Mouse (Mus musculus) thymus, adult 18-20 months (tissue): ENCODE results near the gene Bcs1l.

ENCODE experiments used
- DNase-seq, 2 experiments: peaks; one replicate each; pipeline ENCODE4 v3.0.0; 2022; ENCODE audit warnings: mixed read lengths in 2 of 2

Gene Bcs1l

GRCm38 (mm10) chr1:74587773-74588445, at the start of gene Bcs1l, which contains the start of gene Zfp142:
Bcs1l (plus strand) TSS chr1:74588289.
Zfp142 (minus strand) TSS chr1:74588246.
- DNase-seq = peak; percentile 98 to 99

DNA sequence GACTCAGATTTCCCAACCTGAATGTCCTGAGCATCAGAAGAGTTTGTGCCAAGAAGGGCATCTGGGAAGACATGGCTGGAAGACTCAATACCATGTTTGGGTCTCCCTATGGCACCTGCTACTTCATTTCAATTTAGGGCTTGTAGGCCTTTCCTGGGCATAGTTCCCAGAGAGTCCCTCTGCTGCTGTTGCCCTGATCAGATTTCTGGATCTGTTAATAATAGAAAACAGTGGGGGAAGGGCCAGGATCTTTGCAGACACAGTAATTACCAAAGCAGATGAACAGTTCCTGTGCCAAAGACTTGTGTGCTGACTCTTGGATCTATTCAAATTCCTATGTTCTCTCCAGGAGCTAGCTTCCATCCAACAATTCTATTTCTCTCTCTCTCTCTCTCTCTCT, 49.4 kb upstream of the Bcs1l start:
- no peak for DNase-seq

DNA sequence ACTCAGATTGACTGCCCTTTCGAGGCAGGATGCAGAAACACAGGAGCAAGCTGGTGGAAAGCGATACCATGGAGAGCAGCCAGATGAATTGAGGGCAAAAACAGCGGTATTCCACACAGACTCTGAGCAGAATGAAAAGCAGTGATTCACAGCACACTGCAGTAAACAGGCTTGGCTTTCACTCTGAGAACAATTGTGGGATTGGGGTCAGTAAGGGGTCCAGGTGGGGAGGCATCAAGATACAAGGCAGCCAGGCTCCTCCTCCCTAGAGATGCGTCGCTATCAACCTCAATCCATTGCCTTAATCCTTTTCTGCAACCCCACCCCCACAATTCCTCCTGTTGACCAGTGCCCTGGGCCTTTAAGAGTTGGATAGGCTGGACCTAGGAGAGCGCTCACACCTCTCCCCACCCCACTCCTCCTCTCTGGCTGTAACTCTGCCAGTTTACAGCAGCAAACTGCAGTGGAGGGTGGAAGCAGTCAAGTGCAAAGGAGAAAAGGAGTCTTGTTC, 45.6 kb upstream of the Bcs1l start, which contains the start of gene Plcd4:
TSS of gene Plcd4 (plus strand) at position 438 of the 511 bp plus-strand sequence.
- DNase-seq = no peak

DNA sequence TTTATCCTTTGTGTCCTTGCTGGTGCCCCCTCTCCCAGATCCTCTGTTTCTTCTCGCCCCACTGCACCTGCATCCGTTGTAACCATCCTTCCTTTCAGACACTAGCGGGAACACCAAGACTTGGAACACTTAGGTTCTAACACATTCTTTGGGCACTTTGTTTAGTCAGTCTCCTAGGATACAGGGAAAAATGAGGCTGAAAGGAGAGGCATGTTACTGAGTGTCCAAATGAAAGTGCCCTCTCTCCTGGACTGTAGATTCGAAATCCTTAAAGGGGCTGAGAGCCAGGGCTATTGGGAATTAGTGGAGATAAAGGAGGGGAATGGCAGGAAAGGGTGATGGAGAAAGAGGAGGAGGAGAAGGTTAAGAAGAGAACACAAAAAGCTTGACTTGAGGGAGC, 43.9 kb upstream of the Bcs1l start, which contains the start of gene Usp37:
TSS of gene Usp37 (minus strand) at position 101 of the 400 bp plus-strand sequence.
- DNase-seq = no peak

GRCm38 (mm10) chr1:74559061-74559460, 29.0 kb upstream of the Bcs1l start:
- DNase-seq = no peak

DNA sequence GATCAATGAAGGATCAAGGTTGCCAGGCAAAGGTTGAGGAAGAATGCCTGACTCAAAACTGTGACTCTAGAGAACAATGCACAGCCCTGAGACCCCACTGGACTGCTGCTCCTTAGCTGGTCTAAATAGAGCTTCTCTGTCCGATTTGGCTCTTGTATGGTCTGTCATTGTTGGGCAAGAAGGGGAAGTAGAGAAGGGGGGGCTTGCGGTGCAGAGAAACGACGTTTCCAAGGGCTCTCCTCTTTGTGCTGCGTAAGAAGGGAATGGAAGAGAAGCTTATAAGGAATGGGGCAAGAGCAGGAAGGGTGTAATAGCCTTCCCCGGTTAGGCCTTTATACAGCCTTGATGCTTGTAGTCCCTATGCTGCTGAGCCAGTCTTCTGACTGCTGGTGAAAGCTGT, 22.3 kb upstream of the Bcs1l start:
- no peak for DNase-seq

DNA sequence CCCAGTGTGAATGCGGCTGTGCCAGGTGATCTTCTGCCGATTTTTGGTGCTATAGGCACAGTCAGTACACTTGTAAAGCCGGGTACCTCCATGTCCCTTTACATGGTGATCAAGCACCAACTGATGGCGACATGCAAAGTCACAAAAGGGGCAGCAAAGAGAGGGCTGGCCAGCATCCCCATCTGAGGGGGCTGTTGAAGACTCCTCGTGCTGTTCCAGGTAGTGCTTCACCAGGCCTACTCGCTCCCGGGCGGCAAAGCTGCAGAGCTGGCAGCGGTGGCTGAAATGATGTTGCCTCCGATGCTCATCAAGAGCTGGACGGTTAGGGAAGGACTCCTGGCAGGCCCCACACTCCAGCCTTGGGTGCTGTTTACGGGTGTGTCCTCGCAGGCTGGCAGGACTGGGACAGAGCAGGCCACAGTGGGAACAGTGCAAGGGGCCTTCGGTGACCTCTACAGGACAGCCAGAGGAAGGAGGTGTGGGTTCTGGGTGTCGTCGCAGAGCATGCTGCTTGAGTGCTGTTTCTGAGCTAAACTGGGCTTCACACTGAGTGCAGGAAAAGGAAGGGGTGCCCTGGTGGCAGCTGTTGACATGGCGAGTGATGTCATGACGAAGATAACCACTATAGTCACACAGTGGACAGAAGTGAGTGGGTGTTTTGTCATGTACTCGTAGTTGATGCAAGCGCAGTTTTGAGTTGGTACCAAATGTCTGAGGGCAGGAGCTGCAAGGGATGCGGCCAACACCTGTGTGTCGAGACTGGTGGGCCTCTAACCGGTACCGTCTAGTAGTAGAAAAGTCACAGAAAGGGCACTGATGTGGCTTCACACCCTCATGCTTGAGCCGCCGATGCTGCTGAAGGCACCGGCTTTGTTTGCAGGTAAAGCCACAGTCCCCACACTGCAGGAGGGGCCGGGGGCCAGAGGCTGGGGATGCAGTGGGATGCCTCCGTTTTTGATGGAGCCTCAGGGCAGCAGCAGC, 18.1 kb upstream of the Bcs1l start:
- DNase-seq = no peak

DNA sequence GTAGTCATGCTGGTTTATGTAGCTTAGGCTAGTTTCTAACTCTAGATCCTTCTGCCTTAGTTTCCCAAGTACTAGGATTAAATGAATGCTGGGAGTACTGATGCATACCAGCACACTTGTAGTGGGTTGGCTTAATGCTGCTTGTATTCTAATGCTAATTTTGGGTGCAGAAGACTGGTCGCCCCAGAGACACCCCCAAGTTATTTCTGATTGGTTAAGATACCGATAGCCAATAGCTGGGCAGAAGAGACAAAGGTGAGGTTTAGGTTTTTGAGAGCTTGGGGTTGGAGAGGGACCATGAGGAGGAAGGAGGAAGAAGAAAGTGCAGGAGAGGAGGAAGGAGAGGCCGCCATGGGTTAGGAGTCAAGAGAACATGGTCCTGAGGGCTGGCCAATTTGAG, 5.5 kb upstream of the Bcs1l start:
- DNase-seq = no peak

DNA sequence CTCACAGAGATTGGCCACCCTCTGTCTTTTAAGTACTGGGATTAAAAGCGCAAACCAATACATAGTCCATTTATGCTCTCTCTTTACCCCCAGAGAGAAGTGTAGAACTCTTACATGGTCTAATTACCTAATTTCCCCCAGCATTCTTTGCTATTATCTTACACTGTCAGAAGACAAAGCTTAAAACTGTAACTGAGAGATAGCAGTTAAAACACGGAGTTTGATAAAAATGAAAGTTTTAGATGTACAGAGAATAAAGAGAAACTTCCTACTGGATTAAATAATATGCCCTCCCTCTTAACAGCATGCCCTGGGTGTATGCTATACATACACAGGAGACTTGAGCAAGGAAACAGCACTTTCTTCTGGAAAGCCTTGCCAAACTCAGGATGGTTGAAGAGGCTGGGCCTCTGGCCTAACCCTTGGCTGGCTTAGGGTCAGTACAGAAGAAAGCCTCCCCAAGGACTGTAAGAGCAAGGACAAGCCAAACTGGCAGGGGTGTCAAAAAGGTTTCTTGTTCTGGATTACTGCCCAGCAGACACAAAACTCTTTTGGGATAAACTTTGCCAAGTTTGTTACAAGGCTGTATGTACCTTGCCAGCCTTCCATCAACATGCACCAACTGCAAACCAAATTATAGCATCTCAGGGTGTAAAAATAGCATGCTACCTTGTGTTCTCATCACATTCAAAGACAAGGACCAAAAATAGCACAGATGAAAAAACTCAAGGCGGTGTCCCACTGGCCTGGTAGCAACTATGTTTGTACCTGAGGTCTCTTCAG, 3.3 kb upstream of the Bcs1l start:
- DNase-seq = no peak

DNA sequence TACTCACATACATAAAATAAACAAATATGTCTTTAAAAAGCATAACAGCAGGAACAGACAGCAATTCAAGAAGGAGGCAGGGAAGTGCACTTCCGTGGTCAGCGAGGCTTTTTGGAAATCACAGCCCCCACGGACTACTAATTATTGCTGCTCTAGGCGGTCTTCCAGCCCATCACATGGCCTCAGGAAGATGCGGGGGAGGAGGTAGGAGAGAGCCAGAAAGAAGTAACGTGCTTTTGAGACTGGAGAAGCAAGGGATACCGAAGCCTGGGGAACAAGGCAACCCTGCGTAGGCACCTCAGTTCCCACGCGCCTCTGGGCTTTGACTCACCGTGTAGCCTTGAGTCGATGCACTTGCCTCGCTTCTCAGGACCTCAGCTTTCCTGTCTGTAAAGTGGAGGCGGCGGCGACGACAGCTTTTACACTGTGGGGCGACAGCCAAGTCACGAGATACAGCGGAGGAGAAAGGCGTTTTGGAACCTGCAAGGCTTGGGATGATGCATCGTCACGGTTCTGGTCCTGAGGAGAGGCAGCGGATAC, 786 bp upstream of the Bcs1l start:
- DNase-seq = no peak

DNA sequence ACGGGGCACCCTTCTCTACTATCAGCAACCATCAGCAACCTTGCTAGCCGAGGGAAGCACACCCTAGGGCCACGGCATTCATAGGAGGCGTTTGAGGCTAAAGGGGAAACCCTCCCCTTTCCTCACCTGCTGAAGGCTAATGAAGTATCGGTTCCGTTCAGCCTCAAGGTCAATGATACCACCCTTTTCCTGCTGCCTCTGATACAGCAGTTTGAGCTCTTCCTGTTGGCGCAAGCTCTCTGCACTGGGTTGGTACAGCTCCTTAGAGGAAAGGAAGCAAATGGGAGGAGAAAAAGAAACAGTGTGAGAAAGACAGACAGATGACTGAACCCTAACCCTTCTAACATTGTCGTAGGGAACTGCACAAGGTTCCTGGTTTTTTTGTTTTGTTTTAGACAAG, 6.3 kb downstream of the Bcs1l start:
- DNase-seq = no peak

DNA sequence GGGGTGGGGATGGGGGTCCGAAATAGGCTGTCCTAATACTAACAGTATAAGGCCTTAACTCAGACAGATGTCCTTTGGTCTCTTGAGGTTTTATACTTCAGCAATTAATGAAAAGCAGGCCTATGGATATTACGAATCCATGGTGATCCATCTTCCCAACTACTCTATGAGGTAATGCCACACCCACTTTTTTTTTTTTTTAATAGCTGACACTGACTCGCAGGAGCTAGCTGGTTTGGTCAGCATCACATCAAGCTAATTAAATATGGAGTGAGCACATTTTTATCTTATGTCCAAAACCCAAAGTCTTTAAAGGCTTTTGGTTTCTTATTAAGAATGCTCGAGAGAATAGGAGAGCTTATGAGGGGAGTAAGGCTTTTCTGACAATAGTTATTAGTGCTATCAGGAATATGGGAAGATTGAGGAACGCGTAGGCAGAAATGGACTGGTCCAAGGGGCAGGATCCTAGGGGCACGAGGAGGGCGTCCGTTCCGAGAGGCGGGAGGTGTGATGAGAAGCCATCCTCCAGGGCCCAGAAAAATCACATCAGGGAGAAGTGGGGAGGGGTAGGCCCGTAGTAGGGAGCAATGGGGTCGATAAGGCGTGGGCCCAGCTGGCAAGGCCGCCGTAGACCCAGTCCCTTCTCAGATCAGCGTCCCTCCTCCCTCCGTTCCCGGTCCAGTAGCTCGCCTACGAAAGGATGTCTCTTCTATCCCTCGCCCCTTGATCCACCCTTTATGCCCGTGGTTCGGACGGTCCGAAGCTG, 12.6 kb downstream of the Bcs1l start:
- DNase-seq = no peak

- peak; percentile 72 to 78 for DNase-seq
These were observed 13.3 kb downstream of the Bcs1l start, which contains the start of the genes Rnf25 and Stk36 for GRCm38 (mm10) chr1:74601267-74601962. Rnf25 (minus strand) TSS chr1:74601397. Stk36 (plus strand) TSS chr1:74601445.

DNA sequence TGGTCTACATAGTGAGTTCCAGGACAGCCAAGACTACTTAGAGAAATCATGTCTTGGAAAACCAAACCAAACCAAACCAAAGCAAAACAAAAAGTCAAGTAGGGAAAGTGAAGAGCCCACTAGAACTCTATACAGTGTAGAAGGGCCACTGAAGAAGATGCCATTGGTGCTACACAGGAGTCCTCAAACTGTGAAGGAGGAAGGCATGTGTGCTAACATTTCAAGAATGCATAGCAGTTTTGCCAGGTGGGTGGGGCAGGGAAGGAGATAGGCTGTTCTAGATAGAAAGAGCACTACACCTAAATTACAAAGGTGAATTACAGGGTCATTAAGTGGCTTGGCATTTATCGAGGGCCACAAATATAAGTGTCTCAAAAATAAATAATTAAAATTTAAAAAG, 36.1 kb downstream of the Bcs1l start:
- DNase-seq = no peak

DNA sequence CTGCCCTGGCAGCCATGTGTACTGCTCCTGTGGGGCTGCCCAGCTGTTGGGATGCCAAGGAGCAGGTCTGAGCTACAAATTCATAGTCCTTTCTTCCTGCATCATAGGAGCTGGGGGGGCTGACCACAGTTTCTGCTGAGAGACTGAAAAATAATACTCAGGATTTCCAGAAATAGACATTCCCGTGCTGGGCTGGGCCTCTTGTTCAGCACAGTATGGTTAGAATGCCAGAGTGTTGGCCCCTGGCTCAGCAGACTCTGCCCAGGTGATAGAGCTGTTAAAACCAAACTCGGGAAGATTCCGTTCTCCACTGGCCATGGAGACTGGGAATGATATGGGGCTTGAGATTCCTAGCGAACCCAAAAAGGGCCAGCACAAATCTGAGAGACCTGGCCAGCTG, 38.0 kb downstream of the Bcs1l start:
- no peak for DNase-seq

DNA sequence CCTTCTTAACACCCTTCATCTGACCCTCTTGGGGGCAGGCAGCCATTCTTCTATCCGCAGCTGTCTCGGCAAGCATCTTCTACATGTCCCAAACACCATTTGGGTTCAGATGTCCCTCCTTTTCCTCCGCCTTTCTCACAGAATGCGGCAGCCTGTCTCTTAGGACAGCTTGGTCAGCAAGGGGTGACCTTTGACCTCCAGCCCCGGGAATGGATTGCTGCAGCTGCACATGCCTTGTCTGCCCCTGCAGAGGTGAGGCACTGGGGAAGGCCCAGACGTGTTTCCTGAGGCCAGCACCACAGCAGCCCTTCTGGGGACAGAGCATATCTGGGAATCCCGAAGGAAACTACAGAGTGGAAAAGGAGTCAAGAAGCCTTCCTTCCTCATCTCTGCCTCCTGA, 39.9 kb downstream of the Bcs1l start:
- no peak for DNase-seq

DNA sequence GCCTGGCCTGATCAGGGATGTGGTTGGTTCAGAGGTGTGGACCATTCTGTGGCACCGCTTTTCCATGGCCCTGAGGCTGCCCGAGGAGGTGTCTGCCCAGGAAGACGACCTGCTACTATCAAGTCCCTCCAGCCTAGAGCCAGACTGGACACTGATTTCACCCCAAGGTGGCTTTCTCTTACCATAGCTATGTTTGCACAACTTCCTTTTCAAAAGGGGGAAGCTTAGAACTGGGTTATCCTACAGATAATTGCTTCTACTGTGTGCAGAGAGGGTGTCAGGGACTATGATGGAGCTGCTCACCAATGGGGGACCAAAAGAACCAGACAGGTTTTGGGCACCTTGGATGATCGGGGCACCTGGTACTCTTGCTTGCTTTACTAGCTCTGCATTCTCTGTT, 44.6 kb downstream of the Bcs1l start:
- DNase-seq = no peak
